Mouse (Mus musculus): Measurements from ENCODE around the gene Btd. TPM values are rescaled to one million over a fixed set of nuclear protein-coding genes. Genes with fewer than 3 reads are reported as not detected.
A peak's percentile ranks its signal among the peaks of the same experiment; 100 is the strongest.

The Btd gene
- total RNA-seq, 4 experiments from 2014 or later = 10.5 to 13.9 (median 11.4) TPM

- no peak for DNase-seq (ENCODE audit: low spot score in 2 of 2)
These were observed 5.1 kb downstream of the Btd start for GRCm38 (mm10) chr14:31645920-31646319.

DNA sequence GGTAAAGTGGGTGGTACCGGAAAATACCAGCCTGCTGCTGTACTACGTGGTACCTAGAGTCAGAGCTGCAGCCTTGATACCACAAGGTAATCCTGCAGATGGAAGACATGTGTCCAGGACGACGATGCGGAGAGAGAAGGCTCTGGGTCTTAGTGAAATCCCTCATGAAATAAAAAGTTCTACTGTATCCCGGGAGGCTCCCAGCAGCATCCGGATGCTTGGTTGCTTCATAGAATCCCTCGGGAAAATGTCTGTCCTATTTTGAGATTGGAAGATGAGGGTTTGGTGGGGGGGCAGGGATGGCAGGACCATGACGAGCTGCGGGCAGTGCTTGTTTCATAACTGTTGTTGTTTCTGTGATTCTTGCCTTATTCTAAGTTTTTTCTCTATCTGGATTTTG is 7.2 kb downstream of the Btd start:
- DNase-seq (ENCODE audit: low spot score in 2 of 2) = no peak

DNA sequence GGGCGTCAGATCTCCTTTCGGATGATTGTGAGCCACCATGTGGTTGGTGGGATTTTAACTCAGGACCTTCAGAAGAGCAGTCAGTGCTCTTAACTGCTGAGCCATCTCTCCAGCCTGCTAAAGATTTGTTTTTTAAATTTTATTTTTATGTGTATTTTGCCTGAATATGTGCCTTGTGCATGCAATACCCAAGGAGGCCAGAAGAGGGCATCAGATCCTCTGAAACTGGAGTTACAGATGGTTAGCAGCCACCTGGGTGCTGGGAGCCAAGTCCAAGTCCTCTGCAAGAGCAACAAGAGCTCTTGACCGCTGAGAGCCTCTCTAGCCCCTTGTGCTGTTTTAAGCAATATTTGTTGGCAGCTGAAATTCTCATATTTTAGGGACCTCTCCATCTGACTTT is 9.5 kb downstream of the Btd start:
- no peak for DNase-seq (ENCODE audit: low spot score in 2 of 2)

DNA sequence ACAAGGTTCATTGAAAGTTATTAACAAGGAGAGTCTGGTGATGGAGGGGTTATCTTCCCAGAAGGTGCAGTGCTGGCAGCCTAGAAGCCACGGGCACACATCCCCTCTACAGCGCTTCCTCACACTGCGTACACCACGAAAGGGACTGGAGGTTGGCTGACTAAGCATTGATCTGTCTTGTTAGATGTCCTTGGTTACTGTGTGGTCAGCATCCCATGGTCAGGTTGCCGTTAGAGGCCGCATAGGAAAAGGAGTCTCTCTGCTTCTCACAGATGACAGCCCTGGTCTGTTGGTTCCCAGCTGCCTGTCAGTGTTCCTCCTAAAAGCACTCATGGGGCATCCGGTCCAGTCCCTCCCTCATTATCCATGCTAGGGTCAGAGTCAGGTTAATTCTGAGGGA is 10.4 kb downstream of the Btd start:
- no peak for DNase-seq (ENCODE audit: low spot score in 2 of 2)

DNA sequence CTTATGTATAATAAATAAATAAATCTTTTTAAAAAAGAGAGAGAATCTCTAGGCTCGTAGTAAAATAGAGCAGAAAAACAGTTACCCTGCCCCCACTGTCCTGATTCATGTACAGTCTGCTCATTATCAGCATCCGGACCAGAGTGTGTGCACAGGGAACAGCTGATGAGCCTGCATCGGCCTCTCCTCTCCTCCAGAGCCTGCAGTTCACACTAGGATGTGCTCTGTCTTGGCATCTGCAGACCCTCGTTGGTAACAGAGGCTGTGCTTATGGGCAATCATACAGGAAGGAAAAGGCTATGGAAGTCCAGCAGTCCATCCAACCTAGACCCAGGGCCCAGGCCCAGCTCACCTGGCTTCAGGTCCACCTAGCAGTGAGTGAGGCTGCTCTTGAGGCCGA is 11.3 kb downstream of the Btd start:
- DNase-seq (ENCODE audit: low spot score in 2 of 2) = no peak

DNA sequence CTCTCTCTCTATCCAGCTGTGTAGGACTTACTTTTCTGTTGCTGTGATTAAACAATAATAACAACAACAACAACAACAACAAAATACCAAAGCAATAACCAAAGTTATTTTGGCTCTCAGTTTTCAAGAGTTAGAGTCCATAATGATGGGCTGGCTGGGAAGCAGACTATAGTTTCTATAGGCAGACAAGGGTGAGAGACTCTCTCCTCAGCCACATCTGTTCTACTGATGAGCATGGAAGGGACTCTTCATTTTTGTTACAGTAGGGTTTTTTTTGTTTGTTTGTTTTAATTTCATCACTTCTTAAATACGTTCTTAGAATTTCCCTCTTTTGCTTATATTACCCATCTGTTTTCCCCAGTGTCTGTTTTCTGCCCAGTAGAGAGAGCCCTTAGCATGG is 11.8 kb downstream of the Btd start:
- no peak for DNase-seq (ENCODE audit: low spot score in 2 of 2)

GRCm38 (mm10) chr14:31653101-31653875 is 12.5 kb downstream of the Btd start:
- DNase-seq (ENCODE audit: low spot score in 2 of 2) = no peak

DNA sequence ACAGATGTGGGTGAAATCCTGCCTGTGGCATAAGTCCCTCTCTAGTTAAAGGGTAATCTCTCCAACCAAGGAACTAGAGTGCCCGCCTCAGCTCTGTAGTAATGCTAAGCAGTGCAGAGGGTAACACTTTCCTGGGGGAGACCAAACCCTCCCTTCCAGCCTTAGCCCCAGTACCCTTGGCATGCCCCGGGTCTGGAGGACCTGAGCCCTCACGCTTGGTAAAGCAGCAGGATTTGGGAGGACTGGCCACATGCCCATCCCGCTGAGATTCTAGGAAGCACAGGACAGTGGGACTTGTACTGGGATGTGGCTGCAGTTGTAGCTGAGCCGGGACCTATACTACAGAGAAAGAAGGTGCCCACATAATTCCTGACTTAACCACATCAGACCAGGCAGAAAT is 14.0 kb downstream of the Btd start:
- no peak for DNase-seq (ENCODE audit: low spot score in 2 of 2)

DNA sequence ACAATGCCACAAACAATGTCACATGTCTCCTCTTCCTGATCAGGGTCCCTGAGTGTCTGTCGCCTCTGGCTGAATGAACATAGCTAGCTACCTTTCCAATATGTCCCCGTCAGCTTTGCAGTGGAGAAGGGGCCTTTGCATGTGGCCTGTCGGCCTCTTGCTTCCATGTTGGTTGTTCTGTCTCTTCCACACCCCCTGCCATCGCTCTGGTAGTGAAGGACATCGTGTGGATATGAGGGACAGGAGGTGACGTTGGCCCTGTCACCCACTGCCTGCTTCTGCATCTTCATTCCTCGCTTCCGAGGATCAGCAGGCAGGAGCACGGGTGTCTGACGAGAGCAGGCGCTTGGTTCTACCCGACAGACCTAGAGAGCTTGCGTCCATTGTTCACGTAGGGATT is 14.6 kb downstream of the Btd start:
- DNase-seq (ENCODE audit: low spot score in 2 of 2) = no peak

GRCm38 (mm10) chr14:31656386-31656785 is 15.6 kb downstream of the Btd start:
- DNase-seq (ENCODE audit: low spot score in 2 of 2) = no peak

DNA sequence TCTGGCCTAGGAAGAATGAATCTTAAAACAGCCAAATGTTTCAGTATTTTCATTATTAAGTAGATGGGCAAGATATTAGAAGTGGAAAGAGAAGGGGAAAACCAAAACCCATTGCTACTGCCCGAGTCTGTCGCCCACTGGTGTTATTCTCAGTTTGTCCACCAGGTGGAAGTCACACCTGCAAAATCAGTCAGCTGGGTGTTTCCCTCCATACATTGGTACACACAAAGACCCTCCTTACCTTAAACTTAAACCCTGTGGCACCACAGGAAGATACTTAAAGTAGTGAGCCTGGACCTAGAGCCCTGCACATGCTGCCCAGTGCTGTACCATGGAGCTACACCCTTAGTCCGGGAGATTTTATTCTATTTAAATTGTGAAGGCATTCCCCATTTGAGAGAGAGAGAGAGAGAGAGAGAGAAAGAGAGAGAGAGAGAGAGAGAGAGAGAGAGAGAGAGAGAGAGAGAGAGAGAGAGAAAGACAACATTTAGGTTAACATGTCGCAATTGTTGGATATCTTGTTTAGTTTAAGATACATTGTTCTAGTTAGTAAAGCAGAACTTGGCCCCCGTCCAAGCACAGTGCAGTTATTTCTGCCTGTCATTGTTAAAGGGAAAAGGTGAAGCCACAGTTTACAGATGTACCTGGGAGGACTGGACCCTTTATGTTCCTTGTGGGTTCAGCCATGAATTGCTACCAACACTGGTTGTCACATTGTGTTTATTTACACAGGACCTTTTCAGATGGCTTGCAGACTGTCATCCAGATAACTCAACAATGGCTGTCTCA is 16.2 kb downstream of the Btd start:
- peak in 1 of 2 experiments; percentile 65 for DNase-seq (ENCODE audit: low spot score in 2 of 2)

DNA sequence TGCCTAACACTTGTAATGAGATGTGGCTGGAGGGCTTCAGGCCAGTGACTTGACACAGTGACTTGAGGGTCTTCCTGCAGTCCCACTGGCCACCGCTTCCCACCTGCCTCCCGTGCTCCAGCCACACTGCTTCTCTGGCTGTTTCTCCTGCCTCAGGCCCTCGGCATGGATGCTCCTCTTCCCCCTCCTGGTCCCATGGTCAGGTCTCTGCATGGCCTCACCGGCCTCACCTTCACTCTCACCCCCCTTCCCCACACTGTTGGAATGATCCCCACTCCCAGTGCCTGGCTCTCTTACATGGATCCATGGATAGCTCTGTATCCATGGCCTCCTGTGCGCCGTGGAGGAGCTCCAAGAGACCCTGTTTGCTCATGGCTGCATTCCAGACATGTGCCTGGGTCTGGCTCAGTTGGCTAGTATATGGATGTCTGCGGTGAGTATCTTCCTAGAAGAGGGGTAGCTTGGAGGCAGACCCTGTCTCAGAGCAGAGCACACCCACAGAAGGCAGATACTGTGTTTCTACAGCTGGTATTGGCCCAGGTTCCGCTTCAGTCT is 17.4 kb downstream of the Btd start:
- no peak for DNase-seq (ENCODE audit: low spot score in 2 of 2)

DNA sequence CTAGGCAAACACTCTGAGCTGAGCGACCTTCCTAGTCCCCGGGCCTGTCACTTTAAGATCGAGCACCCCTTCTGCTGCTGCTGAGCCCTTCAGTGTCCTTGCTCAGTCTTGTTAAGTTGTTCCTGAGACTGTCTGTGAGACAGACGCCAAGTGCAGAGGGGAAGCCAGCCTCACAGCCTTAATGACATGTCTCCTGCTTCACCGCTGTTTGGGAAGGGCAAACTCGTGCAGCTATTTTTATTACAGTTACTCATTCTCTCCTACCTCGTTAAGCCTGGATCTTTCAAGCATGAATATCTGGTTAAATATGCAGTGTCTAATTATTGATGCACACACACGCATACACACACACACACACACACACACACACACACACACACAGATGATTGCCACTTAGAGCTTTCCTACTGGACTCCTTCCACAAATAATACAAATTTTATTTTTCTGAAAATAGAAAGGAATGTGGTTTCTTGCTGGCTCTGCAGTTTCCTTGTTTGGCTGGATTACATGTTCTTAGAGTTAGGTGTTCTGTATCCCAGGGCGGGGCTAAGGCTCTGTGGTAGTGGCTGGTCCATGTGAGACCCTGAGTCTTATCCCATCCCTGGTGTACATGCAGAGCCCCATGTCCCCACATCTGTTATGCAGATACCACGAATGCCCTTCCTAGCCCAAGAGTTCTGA is 18.8 kb downstream of the Btd start:
- peak; percentile 25 to 47 for DNase-seq (ENCODE audit: low spot score in 2 of 2)

DNA sequence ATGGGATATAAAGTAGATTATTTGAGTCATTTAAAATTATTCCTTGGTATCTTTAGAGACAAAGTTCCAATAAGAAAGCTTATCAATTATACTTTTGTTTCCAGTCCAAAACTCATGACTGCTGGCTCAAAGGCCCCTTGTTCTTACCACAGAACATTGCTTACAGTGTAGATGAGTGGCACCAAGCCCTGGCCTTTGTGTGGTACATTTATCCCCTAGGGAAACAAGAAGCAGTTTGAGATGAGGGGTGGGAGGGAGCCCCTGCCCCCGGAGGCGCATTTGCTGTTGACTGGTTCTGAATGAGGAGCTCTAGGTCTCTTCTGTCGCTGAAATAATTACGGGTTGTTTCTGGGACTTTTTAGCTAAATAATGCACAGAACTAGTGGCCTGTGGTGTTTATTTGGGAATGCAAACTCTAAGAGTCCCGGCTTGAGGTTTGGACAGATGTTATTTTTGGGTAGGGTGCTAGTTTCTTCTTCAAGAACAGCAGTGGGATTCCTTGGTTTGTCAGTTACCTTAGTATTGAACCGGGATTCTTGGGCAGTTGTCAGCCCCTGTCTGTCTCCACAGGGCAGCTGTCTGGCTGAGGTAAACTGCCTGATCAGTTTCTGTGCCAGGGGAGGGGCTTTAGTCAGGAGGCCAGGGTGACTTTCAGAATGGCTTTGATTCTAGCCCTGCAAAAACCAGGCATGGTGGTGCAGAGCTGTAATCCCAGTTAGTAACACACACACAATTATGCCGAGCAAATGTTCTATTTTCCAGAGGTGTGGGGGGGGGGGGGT is 19.7 kb downstream of the Btd start:
- peak in 1 of 2 experiments; percentile 53 for DNase-seq (ENCODE audit: low spot score in 2 of 2)

DNA sequence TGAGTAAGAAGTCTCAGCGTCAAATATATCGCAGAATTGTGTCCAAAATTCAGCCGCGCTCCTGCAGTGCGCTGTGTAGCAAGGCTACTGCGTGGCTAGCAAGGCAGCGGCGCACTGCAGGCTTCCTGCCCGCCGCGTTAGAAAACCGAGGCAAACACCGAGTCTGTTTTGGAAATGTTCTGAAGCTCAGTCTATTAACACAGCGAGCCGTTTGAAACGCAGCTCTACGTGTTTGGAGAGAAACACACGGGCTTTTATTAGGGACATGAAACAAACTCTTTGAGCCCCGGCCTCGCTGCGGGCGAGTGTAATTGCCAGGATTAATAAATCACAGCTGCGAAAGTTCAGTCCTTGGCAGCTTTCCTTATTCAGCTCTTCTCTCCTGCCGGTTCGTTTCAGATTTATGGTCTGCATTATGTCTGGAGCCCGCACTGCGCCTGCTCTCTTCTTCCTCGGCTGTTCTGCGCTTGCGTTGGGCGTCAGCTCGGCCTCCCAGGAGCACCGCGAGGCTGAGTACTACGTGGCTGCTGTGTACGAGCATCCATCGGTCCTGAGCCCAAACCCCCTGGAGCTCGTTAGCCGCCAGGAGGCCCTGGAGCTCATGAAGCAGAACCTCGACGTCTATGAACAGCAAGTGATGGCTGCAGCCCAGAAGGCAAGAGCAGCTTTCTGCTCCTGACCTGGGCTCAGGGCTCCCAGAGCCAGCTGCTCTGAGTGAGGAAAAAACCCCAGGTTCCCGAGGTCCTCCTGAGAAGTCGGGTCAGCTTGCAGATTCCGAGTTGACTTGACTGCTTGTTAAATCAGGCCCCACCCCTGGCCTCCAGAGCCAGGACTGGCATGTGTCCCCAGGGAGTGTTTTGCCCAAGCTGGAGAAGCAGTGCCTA is 21.1 kb downstream of the Btd start:
- peak; percentile 83 to 90 for DNase-seq (ENCODE audit: low spot score in 2 of 2)

DNA sequence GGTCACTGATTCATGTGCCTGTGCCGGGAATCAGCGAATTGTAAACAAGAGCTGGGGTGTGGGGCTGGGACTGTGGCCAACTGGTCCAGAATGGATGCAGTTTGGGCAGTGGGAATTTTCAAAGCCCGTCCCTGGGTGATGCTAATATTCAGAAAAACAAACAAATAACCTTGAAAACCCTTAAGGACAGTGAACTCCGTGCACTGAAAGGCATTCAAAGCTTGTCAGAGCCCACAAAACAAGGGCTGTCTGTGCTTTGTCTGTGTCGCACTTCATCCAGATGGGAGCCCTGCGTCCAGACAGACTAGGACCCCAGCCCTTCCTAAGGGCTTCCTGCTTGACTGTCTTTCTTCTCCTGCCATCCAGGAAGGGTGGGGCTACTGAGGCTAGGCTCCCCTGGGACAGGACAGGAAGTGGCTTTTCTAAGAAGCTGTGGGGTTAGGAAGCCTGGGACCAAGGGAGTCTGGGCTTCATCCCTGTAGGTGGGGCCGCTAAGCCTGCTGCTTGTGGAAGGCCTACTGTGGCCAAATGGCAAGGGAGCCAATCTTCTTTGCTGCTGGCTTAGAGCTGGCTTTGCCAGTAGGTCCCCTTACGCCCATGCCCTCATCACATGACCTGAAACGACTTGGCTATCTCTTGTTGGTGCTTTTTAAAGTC is 21.9 kb downstream of the Btd start:
- DNase-seq (ENCODE audit: low spot score in 2 of 2) = peak in 1 of 2 experiments; percentile 15

- DNase-seq (ENCODE audit: low spot score in 2 of 2) = no peak
These were observed 22.7 kb downstream of the Btd start for GRCm38 (mm10) chr14:31663376-31664099.

DNA sequence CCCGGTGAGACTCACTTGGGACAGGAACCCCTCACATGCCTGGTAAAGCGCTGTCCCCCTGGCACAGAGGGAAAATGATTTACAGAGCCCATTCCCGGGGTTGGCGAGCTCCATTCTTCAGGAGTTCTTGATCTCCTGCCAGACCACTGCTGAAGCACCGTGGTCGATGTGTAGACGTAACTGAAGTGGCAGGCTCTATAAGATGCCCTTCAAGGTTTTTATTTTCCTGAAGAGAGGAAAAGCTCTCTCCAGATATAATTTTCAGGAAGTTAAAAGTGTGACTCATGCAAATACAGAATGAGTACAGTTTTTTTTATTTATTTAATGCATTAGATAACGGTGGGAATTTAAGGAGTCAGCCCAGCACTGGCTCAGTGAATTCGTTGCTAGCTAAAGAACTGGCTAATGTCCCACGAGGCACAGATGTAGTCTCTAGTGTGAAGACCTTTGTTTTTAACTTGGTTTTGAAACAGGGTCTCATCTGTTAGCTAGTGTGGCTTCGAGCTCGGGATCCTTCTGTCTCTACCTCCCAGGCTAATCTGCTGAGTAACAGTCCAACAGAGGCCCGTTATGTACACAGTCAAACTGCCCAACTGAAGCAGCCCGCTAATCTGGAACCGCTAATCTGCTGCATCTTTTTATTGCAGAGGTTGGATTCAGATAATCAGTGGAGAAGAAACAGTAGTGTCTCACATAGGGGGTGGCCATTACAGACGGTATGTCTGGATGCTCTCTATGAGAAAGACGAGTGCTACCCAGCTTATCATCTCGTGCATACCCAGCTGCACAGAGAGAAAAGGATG is 23.5 kb downstream of the Btd start:
- no peak for DNase-seq (ENCODE audit: low spot score in 2 of 2)
